Mouse (Mus musculus): Measurements from ENCODE around the gene Zbtb8a.

- TF ChIP-seq GATA1 (IDR thresholded peaks at IDR 0.05; ENCODE audit: low read length) (no peak), TAL1 (IDR thresholded peaks at IDR 0.05; ENCODE audit: low read length) (no peak)
Measured at GRCm38 (mm10) chr4:129418321-129418720, 40.4 kb upstream of the Zbtb8a start.

Data from erythroblast, embryonic 14.5 days (primary cell).